Mouse (Mus musculus): ENCODE data around the gene Gzf1. TPM values are rescaled to one million over a fixed set of nuclear protein-coding genes. Genes with fewer than 3 reads are reported as not detected.

Gzf1 gene
- 21.3 and 23.7 TPM in 2 replicates for polyA plus RNA-seq (2015; fragmentation: Nextera tagmentation; extraction: Ambion mirVana)

DNA sequence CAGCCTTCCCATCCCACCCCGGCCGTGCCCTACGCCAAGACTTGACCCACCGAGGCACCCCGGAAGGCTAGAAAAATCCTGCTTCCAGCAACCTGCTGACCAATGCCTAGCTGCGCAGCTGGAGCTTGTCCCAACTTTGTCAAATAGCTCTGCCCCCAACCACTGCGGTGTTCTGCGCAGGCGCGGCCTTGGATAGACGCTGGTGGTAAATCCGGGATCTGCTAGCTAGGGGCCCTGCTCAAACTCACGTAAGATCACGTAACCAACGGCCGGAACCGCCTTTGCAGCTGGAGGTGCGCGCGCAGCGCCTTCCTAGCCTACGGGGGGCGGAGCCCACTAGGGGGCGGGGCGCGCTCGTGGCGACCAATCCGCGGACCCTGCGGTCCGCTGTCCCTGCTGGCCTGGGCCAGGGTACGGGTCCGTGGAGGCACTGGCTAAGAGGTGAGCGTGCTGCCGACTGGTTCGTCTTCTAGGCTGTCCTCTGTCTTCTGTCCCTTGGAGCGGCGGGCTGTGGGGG is at the start of gene Gzf1:
Gzf1 (plus strand) TSS at position 249 of the 517 bp plus-strand sequence.
- Histone ChIP-seq H3K9ac (replicated peaks; ENCODE audit: low read depth) (peak within 1 kb of the TSS; percentile 69), H3K27ac (ENCODE audit: low read length) (peak within 1 kb of the TSS; percentile 93), H3K9me3 (ENCODE audit: low read length) (no peaks in the 10 kb centered on the region), H3K4me1 (ENCODE audit: insufficient read depth, low read depth, low read length) (peaks cover 4% of the 10 kb centered on the region; the same call in 1 of the 2 replicates), H3K4me3 (ENCODE audit: low read depth, low read length) (peak within 1 kb of the TSS; percentile 77), H3K4me2 (replicated peaks; ENCODE audit: low read depth, low read length) (peak within 1 kb of the TSS; percentile 83), H3K36me3 (ENCODE audit: insufficient read depth, low read length) (peaks cover 7% of the 10 kb centered on the region), H3K27me3 (replicated peaks; ENCODE audit: insufficient read depth, low read length) (no peaks in the 10 kb centered on the region)
- DNase-seq (ENCODE audit: low spot score), result peak; percentile 100
- ATAC-seq, result peak; percentile 94
- no peak for TF ChIP-seq EP300 (IDR thresholded peaks at IDR 0.05)
- TF ChIP-seq CTCF (IDR thresholded peaks at IDR 0.05), result peak; percentile 47
- WGBS, result under 1% methylated on average over 36 of the region's 39 CpGs

DNA sequence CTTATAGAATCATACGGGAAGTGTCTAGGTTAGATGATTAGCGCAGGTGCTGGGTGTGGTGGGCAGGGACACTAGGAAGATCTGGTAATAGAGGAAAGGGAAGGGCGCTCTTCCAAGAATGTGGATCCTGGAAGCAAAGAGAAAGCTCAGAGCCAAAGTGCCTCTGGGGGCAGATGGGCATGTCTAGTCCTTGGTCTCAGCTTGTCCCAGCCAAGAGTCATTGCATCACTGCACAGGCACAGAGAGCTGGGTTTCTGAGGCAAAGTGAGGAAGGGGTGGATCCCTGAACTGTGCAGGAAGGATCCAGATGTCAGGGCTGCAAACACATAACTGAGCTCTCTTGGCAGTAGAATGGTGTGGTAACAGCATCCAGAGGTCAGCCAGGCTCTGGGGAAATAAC is 49.2 kb upstream of the Gzf1 start:
- TF ChIP-seq EP300 (IDR thresholded peaks at IDR 0.05), result no peak
- TF ChIP-seq CTCF (IDR thresholded peaks at IDR 0.05), result no peak
- 87% methylated on average over 3 of the region's 3 CpGs for WGBS

DNA sequence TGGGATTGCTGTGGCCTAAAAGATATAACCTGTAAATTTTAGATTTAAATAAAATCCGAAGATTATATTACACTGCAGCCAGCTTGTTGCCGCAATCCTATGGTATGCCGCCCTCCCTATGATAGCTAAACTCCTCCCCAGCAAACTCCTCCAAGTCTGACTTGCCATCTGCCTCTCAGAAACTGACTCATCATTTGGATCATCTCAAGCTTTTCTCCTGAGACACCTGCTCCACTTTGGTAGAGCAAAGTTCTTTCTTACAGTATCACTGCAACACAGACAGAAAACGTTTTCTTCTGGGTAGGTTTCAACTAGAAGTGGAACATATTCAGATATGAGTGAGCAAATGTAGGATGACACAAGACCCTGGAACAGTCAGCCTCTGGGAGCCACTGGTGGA is 46.4 kb upstream of the Gzf1 start:
- H3K9me3 ChIP-seq (ENCODE audit: low read length), result no peaks in the 10 kb centered on the region
- H3K36me3 ChIP-seq (ENCODE audit: insufficient read depth, low read length), result no peaks in the 10 kb centered on the region
- 82% methylated on average over 4 of the region's 4 CpGs for WGBS
- no peak overlapping the region for H3K27ac ChIP-seq (ENCODE audit: low read length)
- ATAC-seq (no peak), DNase-seq (ENCODE audit: low spot score) (no peak)
- TF ChIP-seq EP300 (IDR thresholded peaks at IDR 0.05) (no peak), CTCF (IDR thresholded peaks at IDR 0.05) (no peak)
- no peak overlapping the region for H3K4me3 ChIP-seq (ENCODE audit: low read depth, low read length)
- no peak overlapping the region for H3K9ac ChIP-seq (replicated peaks; ENCODE audit: low read depth)
- no peak overlapping the region for H3K4me2 ChIP-seq (replicated peaks; ENCODE audit: low read depth, low read length)
- no peaks in the 10 kb centered on the region for H3K4me1 ChIP-seq (ENCODE audit: insufficient read depth, low read depth, low read length)
- H3K27me3 ChIP-seq (replicated peaks; ENCODE audit: insufficient read depth, low read length), result no peaks in the 10 kb centered on the region

More for the DNA sequence above, 49.2 kb upstream of the Gzf1 start:
- H3K9me3 ChIP-seq (ENCODE audit: low read length), result no peaks in the 10 kb centered on the region
- H3K4me1 ChIP-seq (ENCODE audit: insufficient read depth, low read depth, low read length), result no peaks in the 10 kb centered on the region
- H3K27ac ChIP-seq (ENCODE audit: low read length), result no peak overlapping the region
- no peak overlapping the region for H3K9ac ChIP-seq (replicated peaks; ENCODE audit: low read depth)
- DNase-seq (ENCODE audit: low spot score), result no peak
- H3K27me3 ChIP-seq (replicated peaks; ENCODE audit: insufficient read depth, low read length), result no peaks in the 10 kb centered on the region
- no peak overlapping the region for H3K4me3 ChIP-seq (ENCODE audit: low read depth, low read length)
- no peak for ATAC-seq
- H3K4me2 ChIP-seq (replicated peaks; ENCODE audit: low read depth, low read length), result no peak overlapping the region
- H3K36me3 ChIP-seq (ENCODE audit: insufficient read depth, low read length), result no peaks in the 10 kb centered on the region

DNA sequence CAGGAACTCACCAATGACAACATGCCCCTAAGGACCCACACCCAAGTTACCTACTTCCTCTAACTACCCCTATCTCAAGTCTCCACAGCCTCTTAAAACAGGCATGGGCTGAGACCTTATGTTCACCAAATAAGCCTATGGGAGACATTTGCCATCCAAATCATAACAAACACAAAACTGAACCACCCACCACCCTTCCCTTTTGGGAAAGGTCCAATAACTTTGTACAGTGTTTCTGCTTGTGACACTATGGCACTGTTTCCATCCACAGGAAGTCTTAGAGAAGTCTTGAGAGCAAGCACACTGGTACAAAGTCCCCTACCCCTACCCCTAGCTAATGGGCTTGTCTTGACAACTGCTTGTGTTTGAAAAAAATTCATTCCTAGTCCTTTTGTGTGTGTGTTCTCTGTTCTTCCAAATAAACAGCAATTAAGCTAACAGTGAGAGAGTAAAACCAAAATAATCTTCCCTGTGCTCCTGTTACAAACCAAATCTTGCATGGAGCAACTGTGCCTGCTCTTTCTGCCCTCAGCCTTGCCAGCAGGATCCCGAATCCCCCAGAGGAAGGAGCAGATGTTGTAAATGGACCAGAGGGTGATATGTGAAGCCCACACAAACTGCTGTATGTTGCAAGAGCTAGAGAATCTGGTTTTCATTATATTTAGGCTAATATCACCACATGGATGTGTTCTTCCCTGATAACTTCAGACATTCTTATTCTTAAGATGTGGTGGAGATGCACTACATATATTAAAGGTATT is 38.0 kb upstream of the Gzf1 start:
- TF ChIP-seq EP300 (IDR thresholded peaks at IDR 0.05), result no peak
- TF ChIP-seq CTCF (IDR thresholded peaks at IDR 0.05), result no peak
- H3K9ac ChIP-seq (replicated peaks; ENCODE audit: low read depth), result no peak overlapping the region
- H3K4me1 ChIP-seq (ENCODE audit: insufficient read depth, low read depth, low read length), result no peaks in the 10 kb centered on the region
- H3K4me3 ChIP-seq (ENCODE audit: low read depth, low read length), result no peak overlapping the region
- 63% methylated on average over 1 of the region's 1 CpGs for WGBS
- DNase-seq (ENCODE audit: low spot score), result no peak
- no peak for ATAC-seq
- H3K27me3 ChIP-seq (replicated peaks; ENCODE audit: insufficient read depth, low read length), result no peaks in the 10 kb centered on the region
- H3K36me3 ChIP-seq (ENCODE audit: insufficient read depth, low read length), result no peaks in the 10 kb centered on the region
- no peak overlapping the region for H3K4me2 ChIP-seq (replicated peaks; ENCODE audit: low read depth, low read length)
- H3K9me3 ChIP-seq (ENCODE audit: low read length), result no peaks in the 10 kb centered on the region
- H3K27ac ChIP-seq (ENCODE audit: low read length), result no peak overlapping the region

DNA sequence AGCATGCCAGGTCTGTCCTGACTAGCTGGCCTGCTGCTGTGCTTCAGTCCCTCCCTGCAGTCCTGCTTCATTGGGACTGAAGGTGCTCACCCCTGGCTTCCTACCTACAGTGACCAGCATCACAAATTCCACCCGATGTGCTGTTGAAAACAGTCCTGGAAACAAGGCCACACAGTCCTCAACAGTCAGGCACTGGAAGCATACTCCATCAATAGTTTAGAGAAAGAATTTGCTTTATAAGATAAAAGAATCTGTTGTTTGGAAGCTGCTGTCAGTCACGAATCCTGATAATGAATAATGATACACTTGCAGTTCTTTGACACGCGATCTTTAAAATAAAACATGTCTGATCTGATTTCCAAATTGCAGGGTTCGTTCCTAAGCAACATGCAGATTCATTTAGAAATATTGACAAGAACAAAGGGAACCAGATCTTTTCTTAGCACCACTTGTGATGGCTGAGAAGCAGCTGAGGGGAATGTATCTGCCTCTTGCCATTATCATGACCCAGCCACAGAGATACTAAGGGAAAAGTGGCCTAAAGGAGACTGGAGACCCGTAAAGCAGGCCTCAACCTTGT is 36.3 kb upstream of the Gzf1 start:
- Histone ChIP-seq H3K9me3 (ENCODE audit: low read length) (no peaks in the 10 kb centered on the region), H3K27me3 (replicated peaks; ENCODE audit: insufficient read depth, low read length) (no peaks in the 10 kb centered on the region), H3K27ac (ENCODE audit: low read length) (no peak overlapping the region), H3K4me3 (ENCODE audit: low read depth, low read length) (no peak overlapping the region), H3K36me3 (ENCODE audit: insufficient read depth, low read length) (no peaks in the 10 kb centered on the region), H3K9ac (replicated peaks; ENCODE audit: low read depth) (no peak overlapping the region), H3K4me1 (ENCODE audit: insufficient read depth, low read depth, low read length) (no peaks in the 10 kb centered on the region), H3K4me2 (replicated peaks; ENCODE audit: low read depth, low read length) (no peak overlapping the region)
- ATAC-seq (no peak), DNase-seq (ENCODE audit: low spot score) (no peak)
- TF ChIP-seq EP300 (IDR thresholded peaks at IDR 0.05) (no peak), CTCF (IDR thresholded peaks at IDR 0.05) (no peak)
- WGBS, result 78% methylated on average over 6 of the region's 6 CpGs

DNA sequence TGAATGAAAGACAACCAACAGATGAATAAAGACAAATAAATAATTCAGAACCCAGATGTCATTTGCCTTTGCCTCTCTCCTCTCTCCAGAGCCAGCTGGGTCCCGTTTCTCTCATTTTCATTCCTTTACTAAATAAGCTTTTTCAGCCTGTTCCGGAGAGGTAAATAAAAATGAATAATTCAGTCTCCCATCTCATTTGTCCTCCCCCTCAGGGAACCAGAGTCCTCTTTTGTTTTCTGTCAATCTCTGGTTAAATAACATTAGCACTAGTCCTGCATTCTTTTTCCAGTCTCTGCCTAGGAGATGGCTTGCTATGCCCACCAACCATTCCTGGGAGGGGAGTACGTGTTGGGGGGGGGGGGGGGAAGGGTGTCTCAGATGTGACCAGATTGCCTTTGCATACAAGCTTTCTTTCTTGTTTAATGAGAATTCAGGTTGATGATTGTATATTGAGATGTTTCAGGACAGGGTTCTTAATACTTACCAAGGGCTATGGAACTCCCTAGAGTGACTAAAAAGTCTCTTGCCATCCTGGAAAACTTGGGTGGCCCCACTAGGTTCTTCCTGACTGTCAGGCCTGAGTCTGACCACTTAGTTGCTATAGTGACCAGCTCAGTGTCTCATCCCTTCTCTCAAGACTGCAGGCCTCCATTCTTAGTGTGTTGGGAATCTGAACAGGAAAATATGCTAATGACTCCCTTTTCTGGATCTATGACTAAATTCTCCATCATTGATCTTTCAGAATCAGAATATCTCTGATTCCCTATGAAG is 30.1 kb upstream of the Gzf1 start:
- DNase-seq (ENCODE audit: low spot score), result no peak

More for the DNA sequence above, 30.1 kb upstream of the Gzf1 start:
- no peaks in the 10 kb centered on the region for H3K27me3 ChIP-seq (replicated peaks; ENCODE audit: insufficient read depth, low read length)
- H3K4me3 ChIP-seq (ENCODE audit: low read depth, low read length), result no peak overlapping the region
- WGBS, result 35% methylated on average over 3 of the region's 3 CpGs
- H3K27ac ChIP-seq (ENCODE audit: low read length), result no peak overlapping the region
- no peaks in the 10 kb centered on the region for H3K9me3 ChIP-seq (ENCODE audit: low read length)
- no peak overlapping the region for H3K9ac ChIP-seq (replicated peaks; ENCODE audit: low read depth)
- no peak for TF ChIP-seq EP300 (IDR thresholded peaks at IDR 0.05)
- TF ChIP-seq CTCF (IDR thresholded peaks at IDR 0.05), result no peak
- no peaks in the 10 kb centered on the region for H3K4me1 ChIP-seq (ENCODE audit: insufficient read depth, low read depth, low read length)
- no peaks in the 10 kb centered on the region for H3K36me3 ChIP-seq (ENCODE audit: insufficient read depth, low read length)
- ATAC-seq, result no peak
- no peak overlapping the region for H3K4me2 ChIP-seq (replicated peaks; ENCODE audit: low read depth, low read length)
